9 mouse cellular contexts compared by ENCODE assay signal in genomic region chr11:57827915-57828545, GRCm38 (mm10). TPM values are rescaled to one million over a fixed set of nuclear protein-coding genes. Genes with fewer than 3 reads are reported as not detected.
DNase-seq lines count a peak whose midpoint lies in the region; ATAC-seq and TF ChIP-seq lines count a peak whose summit lies in the region.
"Had no signal": no experiment of that assay in that cellular context is flagged by ENCODE, and none has a peak within 500 bp of the region (broad histone marks: within the 10 kb centered on the region; RNA-seq: fewer than 3 reads in every experiment).

No protein-coding gene starts in this region.

- H3K9me3 ChIP-seq in hindbrain, embryonic 12.5 days (replicated peaks), result no peaks in the 10 kb centered on the region
- H3K9me3 ChIP-seq in lung, postnatal 0 days (ENCODE audit: low read length), result no peaks in the 10 kb centered on the region

- peak overlapping the region; percentile 38; the same call in 1 of the 2 replicates for H3K9ac ChIP-seq in hindbrain, embryonic 12.5 days
- no peak overlapping the region for H3K9ac ChIP-seq in lung, postnatal 0 days (replicated peaks; ENCODE audit: low read depth)
- H3K9ac ChIP-seq: liver, embryonic 14.5 days had no signal

- peak; percentile 15 for DNase-seq in kidney, adult 2 months
- DNase-seq in kidney, adult 9 months, result no peak
- DNase-seq in embryo, embryonic 11 days, result peak; percentile 47
- DNase-seq in lung, postnatal 0 days (ENCODE audit: low spot score), result no peak
- no peak for DNase-seq in right cerebral cortex, postnatal 14 days
- no peak for DNase-seq in frontal cortex, postnatal 25 days (ENCODE audit: low spot score in 2 of 2)
- no peak for DNase-seq in urinary bladder, postnatal 36 days (ENCODE audit: low spot score in 2 of 2)

- TF ChIP-seq CTCF in kidney, adult 2 months (conservative IDR thresholded peaks at IDR 0.05; ENCODE audit: insufficient read depth, insufficient read length, low read depth, low read length), result no peak
- TF ChIP-seq CTCF in lung, postnatal 0 days (IDR thresholded peaks at IDR 0.05), result no peak

- H3K4me3 ChIP-seq in kidney, adult 2 months (ENCODE audit: insufficient read depth, low read depth, low read length), result peak overlapping the region; percentile 18; the same call in 1 of the 2 replicates
- H3K4me3 ChIP-seq in hindbrain, embryonic 12.5 days, result peak overlapping the region; percentile 27
- H3K4me3 ChIP-seq in lung, postnatal 0 days (ENCODE audit: low read depth, low read length), result peak overlapping the region; percentile 33

- TF ChIP-seq EP300 in lung, postnatal 0 days (IDR thresholded peaks at IDR 0.05), result no peak

- H3K36me3 ChIP-seq in kidney, adult 2 months (ENCODE audit: control insufficient read depth, insufficient read depth, low read length), result no peaks in the 10 kb centered on the region
- no peaks in the 10 kb centered on the region for H3K36me3 ChIP-seq in hindbrain, embryonic 12.5 days
- no peaks in the 10 kb centered on the region for H3K36me3 ChIP-seq in lung, postnatal 0 days (ENCODE audit: insufficient read depth, low read length)

- H3K4me2 ChIP-seq in hindbrain, embryonic 12.5 days (replicated peaks), result peak overlapping the region; percentile 44
- H3K4me2 ChIP-seq in lung, postnatal 0 days (replicated peaks; ENCODE audit: low read depth, low read length), result peak overlapping the region; percentile 52

- 3% methylated on average over 33 of the region's 33 CpGs for WGBS in kidney, adult 2 months
- 1% methylated on average over 33 of the region's 33 CpGs for WGBS in hindbrain, embryonic 12.5 days
- 2% methylated on average over 33 of the region's 33 CpGs for WGBS in lung, postnatal 0 days

- ATAC-seq in hindbrain, embryonic 12.5 days (ENCODE audit: low FRiP score), result no peak
- no peak for ATAC-seq in lung, postnatal 0 days

- peaks cover 5% of the 10 kb centered on the region; the same call in 1 of the 2 replicates for H3K27me3 ChIP-seq in kidney, adult 2 months (replicated peaks; ENCODE audit: control insufficient read depth, insufficient read depth, low read length)
- H3K27me3 ChIP-seq in hindbrain, embryonic 12.5 days, result peaks cover 93% of the 10 kb centered on the region
- H3K27me3 ChIP-seq in lung, postnatal 0 days (replicated peaks; ENCODE audit: insufficient read depth, low read length), result peaks cover 72% of the 10 kb centered on the region

- H3K4me1 ChIP-seq in kidney, adult 2 months (ENCODE audit: control insufficient read depth, insufficient read depth, low read length), result no peaks in the 10 kb centered on the region
- H3K4me1 ChIP-seq in hindbrain, embryonic 12.5 days, result peaks cover 7% of the 10 kb centered on the region
- peaks cover 7% of the 10 kb centered on the region; the same call in 1 of the 2 replicates for H3K4me1 ChIP-seq in lung, postnatal 0 days (ENCODE audit: insufficient read depth, low read depth, low read length)

- no peak for TF ChIP-seq POLR2A in kidney, adult 2 months (IDR thresholded peaks at IDR 0.05; ENCODE audit: low read depth, low read length)

- no peak overlapping the region for H3K27ac ChIP-seq in kidney, adult 2 months (ENCODE audit: insufficient read depth, low read depth, low read length)
- no peak overlapping the region for H3K27ac ChIP-seq in hindbrain, embryonic 12.5 days
- no peak overlapping the region for H3K27ac ChIP-seq in lung, postnatal 0 days (ENCODE audit: low read length)
- H3K27ac ChIP-seq: liver, embryonic 14.5 days had no signal

RNA-seq across cellular contexts. Expression of gene Hand1, which starts 4.6 kb away (rescaled TPM):
- polyA plus RNA-seq in kidney, adult 2 months (2012; rRNA removed), result 0.27 and 1.4 TPM in 2 replicates
- 0.25 and 0.32 TPM in 2 replicates for polyA plus RNA-seq in hindbrain, embryonic 12.5 days (2016; fragmentation: Nextera tagmentation; extraction: Ambion mirVana)
- polyA plus RNA-seq in lung, postnatal 0 days (2015; fragmentation: Nextera tagmentation; extraction: Ambion mirVana), result not detected in 2 replicates

RNA-seq across cellular contexts. Expression of gene Sap30l, which starts 26.6 kb away (rescaled TPM):
- polyA plus RNA-seq in kidney, adult 2 months (2012; rRNA removed), result 37.9 TPM in 2 replicates
- 18.6 and 20.8 TPM in 2 replicates for polyA plus RNA-seq in hindbrain, embryonic 12.5 days (2016; fragmentation: Nextera tagmentation; extraction: Ambion mirVana)
- polyA plus RNA-seq in lung, postnatal 0 days (2015; fragmentation: Nextera tagmentation; extraction: Ambion mirVana), result 16.7 and 16.8 TPM in 2 replicates

Comparison
In these comparisons a context has a peak if more than half of its experiments do, and no peak if none do; other contexts are left out.
1. DNase-seq: peak in kidney, adult 2 months (single experiment) and embryo, embryonic 11 days (single experiment); none in kidney, adult 9 months (single experiment), lung, postnatal 0 days (single experiment), right cerebral cortex, postnatal 14 days (single experiment), frontal cortex, postnatal 25 days (0 of 2) and urinary bladder, postnatal 36 days (0 of 2).
2. Peak in every context shown above with its lines, with median percentiles within 50 percentile points of each other: H3K4me3 ChIP-seq.